Mouse (Mus musculus): Measurements from ENCODE around the gene Grpel1. TPM values are rescaled to one million over a fixed set of nuclear protein-coding genes. Genes with fewer than 3 reads are reported as not detected.

The Grpel1 gene
- polyA plus RNA-seq, 1 experiment from 2014 or later, result 47.8 TPM

DNA sequence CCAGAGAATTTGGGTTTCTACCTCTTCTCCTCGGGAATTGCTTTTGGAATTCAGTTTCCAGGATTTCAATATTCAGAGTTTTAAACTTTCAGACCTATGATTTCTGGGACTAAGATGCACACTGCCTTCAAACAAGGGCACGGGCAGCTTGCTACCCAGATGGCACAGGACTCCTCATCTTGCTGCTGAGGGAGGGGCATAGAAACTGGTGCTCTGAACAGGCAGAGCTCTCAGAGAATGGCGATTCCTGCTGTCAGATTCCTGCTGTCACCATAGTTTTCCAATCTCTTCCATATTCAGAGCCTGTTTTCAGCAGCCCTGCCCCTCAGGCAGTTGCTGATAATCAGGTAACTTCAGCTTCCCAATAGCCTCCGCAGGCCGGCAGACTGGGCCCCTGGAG lies 50.8 kb downstream of the Grpel1 start:
- H3K27ac ChIP-seq, result no peak overlapping the region
- H3K9me3 ChIP-seq, result no peaks in the 10 kb centered on the region
- H3K27me3 ChIP-seq, result no peaks in the 10 kb centered on the region
- ATAC-seq (ENCODE audit: insufficient number of reproducible peaks, insufficient read depth, low FRiP score, low TSS enrichment, low read depth), result no peak
- 74% methylated on average over 5 of the region's 5 CpGs for WGBS
- H3K36me3 ChIP-seq, result peaks cover 93% of the 10 kb centered on the region
- H3K4me1 ChIP-seq, result no peaks in the 10 kb centered on the region
- 0 out of 2 replicates have a peak overlapping the region, but pooled peaks have one; percentile 27 for H3K9ac ChIP-seq
- H3K4me3 ChIP-seq, result no peak overlapping the region
- no peak overlapping the region for H3K4me2 ChIP-seq

DNA sequence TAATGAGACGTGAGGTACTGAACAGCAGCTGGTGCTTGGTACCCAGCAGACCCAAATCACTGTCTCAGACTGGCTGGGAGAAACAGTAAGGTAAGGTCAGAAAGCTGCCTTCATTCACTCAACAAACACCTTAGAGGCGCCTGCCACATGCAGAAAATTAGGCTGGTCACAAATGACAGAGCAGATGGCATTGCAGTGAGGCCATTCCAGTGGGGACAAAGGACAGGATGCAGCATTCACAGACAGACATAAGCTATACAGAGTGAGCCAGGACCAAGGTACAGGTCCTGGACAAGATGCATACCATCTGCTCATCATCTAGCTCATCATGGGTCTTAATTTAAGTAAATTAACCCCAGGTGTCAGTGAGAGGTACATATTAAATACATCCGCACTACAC lies 52.8 kb downstream of the Grpel1 start:
- H3K9me3 ChIP-seq, result no peaks in the 10 kb centered on the region
- no peak overlapping the region for H3K4me3 ChIP-seq
- 74% methylated on average over 3 of the region's 3 CpGs for WGBS
- no peaks in the 10 kb centered on the region for H3K4me1 ChIP-seq
- ATAC-seq (ENCODE audit: insufficient number of reproducible peaks, insufficient read depth, low FRiP score, low TSS enrichment, low read depth), result no peak
- no peak overlapping the region for H3K9ac ChIP-seq
- H3K27me3 ChIP-seq, result no peaks in the 10 kb centered on the region
- peaks cover 92% of the 10 kb centered on the region for H3K36me3 ChIP-seq
- H3K27ac ChIP-seq, result no peak overlapping the region
- H3K4me2 ChIP-seq, result no peak overlapping the region

DNA sequence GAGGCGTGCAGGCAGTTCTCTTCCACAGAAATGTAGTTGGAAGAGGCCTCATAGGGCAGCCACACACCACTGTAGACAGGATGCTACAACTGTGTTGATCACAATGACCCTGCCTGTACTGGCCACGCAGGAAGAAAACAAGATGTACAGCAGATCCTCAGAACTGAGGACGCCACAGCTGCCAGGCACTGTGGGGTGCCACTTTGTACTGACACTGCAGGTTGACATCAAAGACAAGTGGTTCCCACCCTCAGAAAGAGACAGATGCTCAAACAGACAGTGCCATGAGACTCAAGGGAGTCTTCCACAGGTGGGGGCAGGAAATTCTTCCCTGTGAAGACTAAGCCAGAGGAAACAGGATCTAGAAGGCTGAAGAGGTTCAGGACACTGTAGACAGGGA lies 55.0 kb downstream of the Grpel1 start:
- Histone ChIP-seq H3K27me3 (no peaks in the 10 kb centered on the region), H3K9me3 (no peaks in the 10 kb centered on the region), H3K4me1 (no peaks in the 10 kb centered on the region), H3K36me3 (peaks cover 98% of the 10 kb centered on the region), H3K4me2 (no peak overlapping the region), H3K27ac (no peak overlapping the region), H3K9ac (no peak overlapping the region), H3K4me3 (no peak overlapping the region)
- ATAC-seq (ENCODE audit: insufficient number of reproducible peaks, insufficient read depth, low FRiP score, low TSS enrichment, low read depth), result no peak
- 89% methylated on average over 3 of the region's 3 CpGs for WGBS

DNA sequence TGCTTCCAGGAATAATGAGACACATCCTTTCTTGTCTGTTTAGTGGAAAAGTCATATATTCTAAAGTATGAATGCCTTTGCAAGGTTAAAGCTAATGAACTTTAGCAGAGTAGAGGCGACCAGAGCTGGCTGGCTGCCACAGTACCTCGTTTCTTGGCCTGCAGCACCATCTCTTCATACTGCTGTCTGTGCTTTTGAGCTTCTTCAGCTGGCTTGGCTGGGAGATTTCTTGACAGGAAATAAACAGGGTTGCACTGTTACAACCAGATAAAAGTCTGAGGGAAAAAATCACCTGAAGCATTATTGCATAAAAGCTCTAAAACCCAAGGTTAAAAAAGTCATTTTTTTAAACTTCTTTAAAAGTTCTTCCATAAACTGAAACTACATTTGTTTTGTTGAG lies 58.0 kb downstream of the Grpel1 start:
- Histone ChIP-seq H3K27me3 (no peaks in the 10 kb centered on the region), H3K4me1 (no peaks in the 10 kb centered on the region), H3K4me2 (no peak overlapping the region), H3K27ac (no peak overlapping the region), H3K9me3 (no peaks in the 10 kb centered on the region), H3K36me3 (peaks cover 80% of the 10 kb centered on the region), H3K9ac (no peak overlapping the region), H3K4me3 (no peak overlapping the region)
- 85% methylated on average over 2 of the region's 2 CpGs for WGBS
- ATAC-seq (ENCODE audit: insufficient number of reproducible peaks, insufficient read depth, low FRiP score, low TSS enrichment, low read depth), result no peak

DNA sequence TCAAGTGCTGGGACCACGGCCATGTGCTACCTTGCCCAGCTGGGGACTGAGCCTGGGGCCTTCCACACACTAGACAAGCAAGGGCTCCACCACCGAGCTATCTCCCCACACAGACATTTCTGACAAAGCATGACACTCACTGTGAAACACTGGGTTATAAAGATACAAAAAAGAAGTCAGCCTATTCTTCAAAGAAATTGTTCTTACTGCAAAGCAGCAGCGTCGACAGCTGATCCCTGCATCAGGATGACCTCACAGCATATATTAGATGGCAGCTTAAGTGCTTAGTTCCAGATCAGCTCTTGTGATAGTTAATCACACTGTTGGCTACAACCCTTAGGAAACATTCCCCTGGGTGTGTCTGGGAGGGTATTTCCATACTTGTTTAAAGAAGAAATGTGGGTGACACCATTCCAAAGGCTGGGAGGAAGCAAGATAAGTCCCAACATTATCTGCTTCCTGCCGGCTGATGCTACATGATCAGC lies 58.5 kb downstream of the Grpel1 start:
- H3K9me3 ChIP-seq, result no peaks in the 10 kb centered on the region
- peaks cover 4% of the 10 kb centered on the region; the same call in 1 of the 2 replicates for H3K4me1 ChIP-seq
- H3K4me3 ChIP-seq, result no peak overlapping the region
- no peak for ATAC-seq (ENCODE audit: insufficient number of reproducible peaks, insufficient read depth, low FRiP score, low TSS enrichment, low read depth)
- no peak overlapping the region for H3K9ac ChIP-seq
- no peak overlapping the region for H3K27ac ChIP-seq
- H3K27me3 ChIP-seq, result no peaks in the 10 kb centered on the region
- H3K36me3 ChIP-seq, result peaks cover 76% of the 10 kb centered on the region
- no peak overlapping the region for H3K4me2 ChIP-seq
- WGBS, result 85% methylated on average over 5 of the region's 5 CpGs

Other genes starting within 250 kb of the Grpel1 start
- gene Sorcs2, start 66.9 kb upstream of the Grpel1 start, polyA plus RNA-seq (2015; fragmentation: Nextera tagmentation; extraction: Ambion mirVana), result 13.1 and 14.8 TPM in 2 replicates
- 2.1 TPM in 2 replicates for gene Tada2b, start 19.3 kb downstream of the Grpel1 start, polyA plus RNA-seq (2015; fragmentation: Nextera tagmentation; extraction: Ambion mirVana)
- 0.40 and 0.49 TPM in 2 replicates for gene Ccdc96, start 19.6 kb downstream of the Grpel1 start, polyA plus RNA-seq (2015; fragmentation: Nextera tagmentation; extraction: Ambion mirVana)
- gene Tbc1d14, start 128.3 kb downstream of the Grpel1 start, polyA plus RNA-seq (2015; fragmentation: Nextera tagmentation; extraction: Ambion mirVana), result 43.2 and 45.4 TPM in 2 replicates
- gene D5Ertd579e, start 231.0 kb downstream of the Grpel1 start, polyA plus RNA-seq (2015; fragmentation: Nextera tagmentation; extraction: Ambion mirVana), result 20.0 and 20.2 TPM in 2 replicates